Mouse (Mus musculus): ENCODE measurements around the gene Pbx1.

DNA sequence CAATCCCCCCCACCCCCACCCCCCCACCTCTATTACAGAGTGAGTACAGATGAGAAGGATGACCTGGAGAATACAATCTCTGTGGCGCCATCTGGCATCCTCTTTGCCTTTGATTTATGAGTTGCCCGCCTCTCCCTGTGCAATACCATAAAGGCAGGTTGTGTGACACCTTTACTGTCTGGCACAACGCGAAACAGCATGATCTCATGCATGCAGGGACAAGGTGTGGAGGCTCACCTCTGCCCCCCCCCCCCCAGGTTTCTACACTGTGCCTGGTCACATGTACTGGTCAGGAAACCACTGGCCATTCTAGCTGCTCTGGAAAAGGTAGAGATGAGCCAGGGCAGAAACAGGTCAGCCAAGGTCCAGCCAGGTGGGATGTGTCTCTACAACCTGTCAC, 293.4 kb downstream of the Pbx1 start:
- TF ChIP-seq CTCF (IDR thresholded peaks at IDR 0.05; ENCODE audit: low read depth) = no peak
- TF ChIP-seq EP300 (IDR thresholded peaks at IDR 0.05; ENCODE audit: low read depth) = no peak
